In the genomic region with DNA sequence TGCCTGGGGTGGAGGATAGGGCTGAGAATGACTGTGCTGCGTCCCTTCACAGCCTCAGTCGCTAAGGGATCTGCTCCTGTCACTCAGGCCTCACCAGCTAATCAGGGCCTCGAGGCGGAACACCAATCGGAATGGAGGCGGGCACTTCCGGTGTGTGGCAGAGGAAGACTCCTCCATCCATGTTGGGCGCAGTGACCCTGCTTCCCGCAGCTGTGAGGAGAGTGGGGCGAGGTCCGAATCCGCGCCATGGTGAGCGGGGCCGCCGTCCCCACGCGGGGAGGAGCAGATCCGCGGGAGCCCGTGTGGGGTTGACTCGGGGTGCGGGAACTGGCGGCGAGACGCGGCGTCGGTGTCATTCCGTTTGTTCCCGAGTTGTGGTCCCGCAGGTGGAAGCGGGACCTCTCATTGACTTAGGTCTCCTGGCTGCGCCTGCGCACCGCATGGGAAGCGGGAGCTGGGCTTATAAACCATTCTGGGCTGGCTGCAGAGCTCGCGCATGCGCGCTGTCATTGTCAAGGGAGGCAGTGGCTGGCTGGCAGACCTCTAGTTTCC, we compare ENCODE assay signal across 8 mouse cellular contexts. TPM values are rescaled to one million over a fixed set of nuclear protein-coding genes. Genes with fewer than 3 reads are reported as not detected.
DNase-seq lines count a peak whose midpoint lies in the region; ATAC-seq lines count a peak whose summit lies in the region.

A gene (plus strand): TSS at position 164 of the 552 bp plus-strand sequence.

- H3K4me2 ChIP-seq in forebrain, embryonic 14.5 days (ENCODE audit: low read length): peak within 1 kb of the TSS; percentile 29
- peak within 1 kb of the TSS; percentile 58 for H3K4me2 ChIP-seq in neural tube, embryonic 15.5 days

- peak within 1 kb of the TSS; percentile 69 for H3K9ac ChIP-seq in forebrain, embryonic 14.5 days (ENCODE audit: low read length)
- H3K9ac ChIP-seq in neural tube, embryonic 15.5 days (replicated peaks): peak within 1 kb of the TSS; percentile 77

- intact Hi-C loops in heart, postnatal 14 days (cut with DNase I): no loop called here

- H3K4me1 ChIP-seq in forebrain, embryonic 14.5 days (ENCODE audit: control insufficient read depth, insufficient read depth, low read length): no peaks in the 10 kb centered on the region
- H3K4me1 ChIP-seq in neural tube, embryonic 15.5 days: peaks cover 12% of the 10 kb centered on the region

- H3K27ac ChIP-seq in forebrain, embryonic 14.5 days (ENCODE audit: low read depth, low read length): peak within 1 kb of the TSS; percentile 79
- peak within 1 kb of the TSS; percentile 95 for H3K27ac ChIP-seq in neural tube, embryonic 15.5 days (replicated peaks)

- H3K27me3 ChIP-seq in forebrain, embryonic 14.5 days (replicated peaks; ENCODE audit: control insufficient read depth, insufficient read depth, low read length): no peaks in the 10 kb centered on the region
- no peaks in the 10 kb centered on the region for H3K27me3 ChIP-seq in neural tube, embryonic 15.5 days (replicated peaks)

- peak; percentile 97 for DNase-seq in ES-CJ7 (ENCODE audit: low read depth, low spot score)
- DNase-seq in cerebellum, adult 11 months: peak; percentile 86
- peak; percentile 95 for DNase-seq in forebrain, embryonic 14.5 days (ENCODE audit: low spot score)
- peak; percentile 81 to 87 for DNase-seq in heart, postnatal 14 days
- peak; percentile 92 for DNase-seq in layer of hippocampus, adult 11-12 months (ENCODE audit: low spot score)
- DNase-seq in lung, adult 18-20 months: peak; percentile 89 to 90
- peak; percentile 89 for DNase-seq in testis, postnatal 14 days (ENCODE audit: low spot score)

- H3K36me3 ChIP-seq in forebrain, embryonic 14.5 days (ENCODE audit: control insufficient read depth, insufficient read depth, low read length): no peaks in the 10 kb centered on the region
- H3K36me3 ChIP-seq in neural tube, embryonic 15.5 days: peaks cover 21% of the 10 kb centered on the region

- peaks cover 39% of the 10 kb centered on the region for H3K9me3 ChIP-seq in forebrain, embryonic 14.5 days (replicated peaks; ENCODE audit: control insufficient read depth, low read length)
- peaks cover 27% of the 10 kb centered on the region; the same call in 1 of the 2 replicates for H3K9me3 ChIP-seq in neural tube, embryonic 15.5 days (replicated peaks)

- H3K4me3 ChIP-seq in forebrain, embryonic 14.5 days (ENCODE audit: low read depth, low read length): peak within 1 kb of the TSS; percentile 54
- H3K4me3 ChIP-seq in neural tube, embryonic 15.5 days (replicated peaks): peak within 1 kb of the TSS; percentile 77

- WGBS in forebrain, embryonic 14.5 days: 4% methylated on average over 41 of the region's 41 CpGs
- 3% methylated on average over 41 of the region's 41 CpGs for WGBS in neural tube, embryonic 15.5 days

- ATAC-seq in forebrain, embryonic 14.5 days: peak; percentile 100
- ATAC-seq in neural tube, embryonic 15.5 days (ENCODE audit: low FRiP score): peak; percentile 99

RNA-seq across cellular contexts. Expression of the gene that starts here (rescaled TPM):
- 8.6 and 9.9 TPM in 2 replicates for polyA plus RNA-seq in forebrain, embryonic 14.5 days (2014; fragmentation: Nextera tagmentation; extraction: Ambion mirVana)
- 1 to 10 TPM; 2.8 to 3.3 TPM for total RNA-seq in heart, postnatal 14 days (2021)
- 9.8 and 10.9 TPM in 2 replicates for polyA plus RNA-seq in neural tube, embryonic 15.5 days (2015; fragmentation: Nextera tagmentation; extraction: Ambion mirVana)

Comparison
In these comparisons a context has a peak if more than half of its experiments do, and no peak if none do; other contexts are left out.
1. Peak in every context shown above with its lines: DNase-seq, ATAC-seq, H3K4me3 ChIP-seq and H3K27ac ChIP-seq.